Mouse (Mus musculus) heart, postnatal 0 days (tissue): ENCODE measurements around the gene Nabp2.

Experiments used
- CTCF ChIP-seq: IDR thresholded peaks from 2 replicates; pipeline ENCODE4 v1.5.1; 2016; ENCODE audit warnings: antibody characterized with exemption, control low read depth, low read depth
- EP300 ChIP-seq: IDR thresholded peaks from 2 replicates; pipeline ENCODE4 v1.6.1; 2016; ENCODE audit warnings: antibody characterized with exemption, low read depth

DNA sequence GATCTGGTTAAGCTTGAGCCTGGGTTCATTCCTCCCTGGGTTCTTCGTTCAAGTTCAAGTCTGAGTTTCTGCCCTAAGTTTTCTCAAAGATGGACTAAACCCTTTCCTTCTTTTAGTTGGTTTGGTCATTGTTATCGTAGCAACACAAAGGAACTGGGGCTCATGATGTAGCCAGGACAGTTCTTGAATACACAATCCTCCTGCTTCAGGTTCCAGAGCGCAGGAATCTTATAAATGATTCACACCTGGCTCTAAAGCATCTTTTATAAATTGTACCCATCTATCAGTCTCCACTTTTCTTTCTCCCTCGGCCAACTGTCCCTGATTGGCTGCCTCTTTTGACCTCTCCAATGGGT, 35.2 kb downstream of the Nabp2 start:
- TF ChIP-seq CTCF (no peak), EP300 (no peak)
